Mouse (Mus musculus): ENCODE results near the gene Mtcl1. TPM values are rescaled to one million over a fixed set of nuclear protein-coding genes. Genes with fewer than 3 reads are reported as not detected.

The Mtcl1 gene
- total and polyA plus RNA-seq, 3 experiments: not detected

GRCm38 (mm10) chr17:66479813-66480490, 30.4 kb upstream of the Mtcl1 start:
- H3K27me3 ChIP-seq (replicated peaks): no peaks in the 10 kb centered on the region
- H3K27ac ChIP-seq (ENCODE audit: insufficient read depth, low read depth): no peak overlapping the region
- dilution Hi-C loops (cut with MboI; ENCODE audit: extremely low pct_ligation_motif_present, extremely low pct_unique_long_range_greater_than_20kb, low sequenced_read_pairs) (no loop called here), in situ Hi-C loops (cut with MboI; ENCODE audit: low pct_ligation_motif_present, low pct_unique_long_range_greater_than_20kb, low sequenced_read_pairs) (loop anchor here (10.0 kb wide), 1 partner anchor 335 kb away; no protein-coding TSS in a partner anchor)
- no peaks in the 10 kb centered on the region for H3K79me2 ChIP-seq (replicated peaks; ENCODE audit: control insufficient read depth, extremely low read depth, insufficient read depth, poor library complexity, severe bottlenecking)
- peaks cover 0 to 3% of the 10 kb centered on the region in 2 experiments; a peak in 2 of 4 replicates for H3K4me1 ChIP-seq (ENCODE audit: control insufficient read depth in 1 of 2, insufficient read depth in 2 of 2)
- H3K4me3 ChIP-seq (replicated peaks in 1 of 3; ENCODE audit: low read depth in 2 of 3, low read length in 2 of 3, poor library complexity in 1 of 3): no peak overlapping the region
- no peak for DNase-seq (ENCODE audit: extremely low read depth)
- peaks cover 12% of the 10 kb centered on the region for H3K9me3 ChIP-seq (replicated peaks; ENCODE audit: low read length)
- H3K4me2 ChIP-seq (ENCODE audit: insufficient read depth, low read depth, poor library complexity, severe bottlenecking): no peak overlapping the region
- H3K9ac ChIP-seq (ENCODE audit: insufficient read depth, low read depth): no peak overlapping the region
- H3K36me3 ChIP-seq (replicated peaks in 1 of 2; ENCODE audit: control insufficient read depth in 1 of 2, insufficient read depth in 1 of 2, low read length in 1 of 2): no peaks in the 10 kb centered on the region
- no peak for TF ChIP-seq UBTF (IDR thresholded peaks at IDR 0.05; ENCODE audit: low read depth, low read length)
- no peak for TF ChIP-seq USF2 (conservative IDR thresholded peaks at IDR 0.05; ENCODE audit: low read depth, low read length)
- no peak for TF ChIP-seq POLR2A (IDR thresholded peaks at IDR 0.05; ENCODE audit: low read depth, low read length)
- TF ChIP-seq MAFK (IDR thresholded peaks at IDR 0.05; ENCODE audit: insufficient replicate concordance, low read length): no peak
- no peak for TF ChIP-seq RAD21 (IDR thresholded peaks at IDR 0.05; ENCODE audit: low read depth, low read length)
- no peak for TF ChIP-seq RCOR1 (conservative IDR thresholded peaks at IDR 0.05; ENCODE audit: low read depth, low read length)
- TF ChIP-seq EP300 (IDR thresholded peaks at IDR 0.05; ENCODE audit: low read length): no peak
- no peak for TF ChIP-seq GABPA (IDR thresholded peaks at IDR 0.05; ENCODE audit: insufficient replicate concordance, low read depth, low read length)

DNA sequence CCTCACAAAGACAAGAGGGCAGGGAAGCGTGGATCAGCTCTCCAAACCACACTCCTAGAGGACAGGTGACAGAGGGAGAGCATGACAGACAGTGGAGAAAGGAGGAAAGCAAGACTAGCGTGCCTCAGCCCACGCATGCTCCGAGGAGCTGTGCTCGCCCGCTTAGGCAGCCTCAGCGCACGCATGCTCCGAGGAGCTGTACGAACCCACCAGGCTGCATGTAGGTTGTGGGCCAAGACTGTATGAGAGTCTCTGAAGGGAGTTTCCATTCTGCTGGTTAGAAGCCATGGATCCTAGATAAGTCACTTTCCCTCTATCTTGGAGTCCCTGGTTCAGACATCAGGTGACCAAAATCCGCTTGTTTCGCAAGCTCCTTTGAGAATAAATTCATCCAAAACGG, 29.8 kb upstream of the Mtcl1 start:
- H3K4me3 ChIP-seq (replicated peaks in 1 of 3; ENCODE audit: low read depth in 2 of 3, low read length in 2 of 3, poor library complexity in 1 of 3): no peak overlapping the region
- H3K36me3 ChIP-seq (replicated peaks in 1 of 2; ENCODE audit: control insufficient read depth in 1 of 2, insufficient read depth in 1 of 2, low read length in 1 of 2): no peaks in the 10 kb centered on the region
- peaks cover 18% of the 10 kb centered on the region for H3K9me3 ChIP-seq (replicated peaks; ENCODE audit: low read length)
- no peak overlapping the region for H3K9ac ChIP-seq (ENCODE audit: insufficient read depth, low read depth)
- no peak for TF ChIP-seq POLR2AphosphoS2 (IDR thresholded peaks at IDR 0.05; ENCODE audit: low read depth, low read length)
- no peak for TF ChIP-seq SIN3A (IDR thresholded peaks at IDR 0.05; ENCODE audit: low read length)
- no peak for TF ChIP-seq PAX5 (IDR thresholded peaks at IDR 0.05; ENCODE audit: low read length)
- TF ChIP-seq ZMIZ1 (IDR thresholded peaks at IDR 0.05; ENCODE audit: low read depth, low read length): no peak
- TF ChIP-seq ETS1 (conservative IDR thresholded peaks at IDR 0.05; ENCODE audit: low read depth, low read length): no peak
- TF ChIP-seq JUN (IDR thresholded peaks at IDR 0.05; ENCODE audit: insufficient read depth, low read depth, low read length): no peak
- H3K4me2 ChIP-seq (ENCODE audit: insufficient read depth, low read depth, poor library complexity, severe bottlenecking): no peak overlapping the region
- H3K79me2 ChIP-seq (replicated peaks; ENCODE audit: control insufficient read depth, extremely low read depth, insufficient read depth, poor library complexity, severe bottlenecking): no peaks in the 10 kb centered on the region
- dilution Hi-C loops (cut with MboI; ENCODE audit: extremely low pct_ligation_motif_present, extremely low pct_unique_long_range_greater_than_20kb, low sequenced_read_pairs): no loop called here
- in situ Hi-C loops (cut with MboI; ENCODE audit: low pct_ligation_motif_present, low pct_unique_long_range_greater_than_20kb, low sequenced_read_pairs): no loop called here
- no peak for DNase-seq (ENCODE audit: extremely low read depth)
- H3K4me1 ChIP-seq (ENCODE audit: control insufficient read depth in 1 of 2, insufficient read depth in 2 of 2): no peaks in the 10 kb centered on the region
- H3K27ac ChIP-seq (ENCODE audit: insufficient read depth, low read depth): no peak overlapping the region
- H3K27me3 ChIP-seq (replicated peaks): no peaks in the 10 kb centered on the region

Data from CH12.LX (cell line).